Mouse (Mus musculus) fat pad, adult 2 months (tissue): ENCODE measurements at regions not wholly inside any gene's neighbourhood (a gene's known extent, or its start where the extent isn't known, plus 50 kb on each side); places are given as distances from the start of the nearest gene placed in this dataset.

Experiments used
- DNase-seq: peaks from one replicate; pipeline ENCODE4 v3.0.0-alpha.2; 2011; ENCODE audit warnings: low read depth, low spot score; ENCODE audit errors: extremely low read depth

- DNase-seq = no peak
Measured at GRCm38 (mm10) chr13:42358588-42358987, 57.3 kb downstream of the Edn1 start.

GRCm38 (mm10) chr13:42367655-42368554 is 66.6 kb downstream of the Edn1 start:
- no peak for DNase-seq

GRCm38 (mm10) chr13:42369826-42370225 is 68.5 kb downstream of the Edn1 start:
- no peak for DNase-seq

- no peak for DNase-seq
Measured at GRCm38 (mm10) chr13:42372201-42372600, 70.9 kb downstream of the Edn1 start.

GRCm38 (mm10) chr13:42374181-42374596 is 72.9 kb downstream of the Edn1 start:
- peak; percentile 76 for DNase-seq

- no peak for DNase-seq
Measured at GRCm38 (mm10) chr13:42379675-42380074, 78.4 kb downstream of the Edn1 start.

- no peak for DNase-seq
Measured at GRCm38 (mm10) chr13:42383099-42383498, 81.8 kb downstream of the Edn1 start.

GRCm38 (mm10) chr13:42390389-42390788 is 89.1 kb downstream of the Edn1 start:
- DNase-seq = no peak

- DNase-seq = peak; percentile 57
Measured at GRCm38 (mm10) chr13:42391330-42392005, 90.2 kb downstream of the Edn1 start.

GRCm38 (mm10) chr13:42392701-42393100 is 91.4 kb downstream of the Edn1 start:
- no peak for DNase-seq

GRCm38 (mm10) chr13:42394572-42394971 is 93.3 kb downstream of the Edn1 start:
- no peak for DNase-seq

GRCm38 (mm10) chr13:42401513-42401912 is 100.2 kb downstream of the Edn1 start:
- DNase-seq = no peak

- DNase-seq = no peak
Measured at GRCm38 (mm10) chr13:42403231-42404020, 102.2 kb downstream of the Edn1 start.

- no peak for DNase-seq
Measured at GRCm38 (mm10) chr13:42412652-42413282, 111.5 kb downstream of the Edn1 start.

GRCm38 (mm10) chr13:42446921-42447320 is 145.6 kb downstream of the Edn1 start:
- DNase-seq = no peak

GRCm38 (mm10) chr13:42453665-42454064 is 152.4 kb downstream of the Edn1 start:
- no peak for DNase-seq

- no peak for DNase-seq
Measured at GRCm38 (mm10) chr13:42459892-42460291, 158.6 kb downstream of the Edn1 start.

- DNase-seq = no peak
Measured at GRCm38 (mm10) chr13:42478825-42479224, 177.5 kb downstream of the Edn1 start.

- DNase-seq = no peak
Measured at GRCm38 (mm10) chr13:42490956-42491680, 189.3 kb upstream of the Phactr1 start.

- DNase-seq = no peak
Measured at GRCm38 (mm10) chr13:42494371-42494770, 186.1 kb upstream of the Phactr1 start.
